Mouse (Mus musculus): Measurements from ENCODE around the gene Eya3.
"Not testable (repeated sequence)": the region's sequence is repeated elsewhere in the genome, so short reads cannot be mapped to it uniquely, and the experiment has no call there.

DNA sequence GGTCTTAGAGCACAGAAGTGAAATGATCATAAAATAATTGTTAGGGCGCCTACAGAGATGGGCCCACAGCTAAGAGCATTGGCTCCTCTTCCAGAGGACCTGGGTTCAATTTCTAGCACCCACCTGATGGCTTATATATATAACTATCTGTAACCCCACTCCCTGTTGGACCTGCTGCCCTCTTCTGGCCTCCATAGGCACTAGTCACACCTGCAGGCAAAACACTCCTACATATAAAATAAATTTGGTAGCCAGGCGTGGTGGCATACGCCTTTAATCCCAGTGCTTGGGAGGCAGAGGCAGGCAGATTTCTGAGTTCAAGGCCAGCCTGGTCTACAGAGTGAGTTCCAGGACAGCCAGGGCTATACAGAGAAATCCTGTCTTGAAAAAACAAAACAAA lies 124.3 kb downstream of the Eya3 start:
- TF ChIP-seq CTCF (IDR thresholded peaks at IDR 0.05; ENCODE audit: low read depth), result peak; percentile 24; the same call in 1 of the 2 replicates
- TF ChIP-seq EP300 (IDR thresholded peaks at IDR 0.05; ENCODE audit: low read depth), result not testable (repeated sequence)

Measured in liver, postnatal 0 days (tissue).